Mouse (Mus musculus): ENCODE results near the gene Anxa9.
A peak's percentile ranks its signal among the peaks of the same experiment; 100 is the strongest.
"Not testable (repeated sequence)": the region's sequence is repeated elsewhere in the genome, so short reads cannot be mapped to it uniquely, and the experiment has no call there.

Gene Anxa9

DNA sequence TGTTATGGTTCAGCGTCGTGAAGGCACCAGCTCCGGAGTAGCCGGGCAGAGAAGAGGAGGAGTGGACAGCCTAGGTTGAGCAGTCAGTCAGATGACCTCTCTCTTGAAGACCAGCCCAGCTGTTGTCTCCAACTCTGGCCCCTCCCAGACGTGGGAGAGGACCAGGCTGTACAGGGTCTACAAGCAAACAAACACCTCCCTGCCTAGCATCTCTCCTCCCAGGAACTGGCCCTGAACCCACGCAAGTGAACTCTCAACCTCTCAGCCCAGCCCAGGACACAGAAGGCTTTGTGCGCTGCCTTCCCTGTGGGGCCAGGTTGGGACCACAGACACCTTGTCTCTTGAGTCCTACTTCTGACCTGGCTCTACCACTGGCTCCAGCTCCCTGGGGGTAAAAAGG, at the start of gene Anxa9:
Gene Anxa9, minus strand, starts transcription at position 77 of the 400 bp plus-strand sequence.
- DNase-seq, result no peak

GRCm38 (mm10) chr3:95355911-95356544, 49.1 kb upstream of the Anxa9 start:
- not testable (repeated sequence) for DNase-seq

GRCm38 (mm10) chr3:95349491-95349890, 42.5 kb upstream of the Anxa9 start:
- DNase-seq, result no peak

GRCm38 (mm10) chr3:95348343-95348742, 41.4 kb upstream of the Anxa9 start:
- DNase-seq, result not testable (repeated sequence)

- DNase-seq, result no peak
These were observed 39.5 kb upstream of the Anxa9 start for GRCm38 (mm10) chr3:95346454-95346853.

DNA sequence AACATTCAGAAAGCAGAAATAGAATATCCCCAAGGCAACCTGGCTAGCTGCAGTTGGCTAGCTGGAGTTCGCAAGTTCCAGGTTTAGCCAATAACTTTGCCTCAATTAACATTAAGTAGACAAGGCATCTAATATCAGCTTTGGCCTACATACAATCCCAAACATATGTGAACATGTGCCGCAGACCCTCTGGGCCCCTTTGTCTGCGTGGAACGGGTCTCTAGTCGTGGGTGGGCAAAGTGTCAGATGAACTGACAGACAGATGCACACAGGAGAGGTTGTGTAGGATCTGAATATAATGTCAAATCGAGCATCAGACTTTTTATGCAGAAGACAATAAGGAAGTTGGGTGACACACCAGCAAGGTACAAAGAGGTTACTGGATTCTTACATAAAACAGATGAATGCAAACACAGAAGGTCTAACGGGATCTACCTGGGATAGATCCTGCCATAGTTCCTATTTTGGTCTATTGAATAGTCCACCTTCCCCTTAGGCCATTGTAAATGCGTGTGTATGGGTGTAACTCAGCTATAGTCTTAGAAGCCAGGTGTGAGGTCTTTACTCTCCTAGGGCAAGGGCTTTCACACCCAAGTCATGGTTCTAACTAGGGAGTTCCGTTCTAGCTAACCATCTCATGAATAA, 36.5 kb upstream of the Anxa9 start:
- not testable (repeated sequence) for DNase-seq

DNA sequence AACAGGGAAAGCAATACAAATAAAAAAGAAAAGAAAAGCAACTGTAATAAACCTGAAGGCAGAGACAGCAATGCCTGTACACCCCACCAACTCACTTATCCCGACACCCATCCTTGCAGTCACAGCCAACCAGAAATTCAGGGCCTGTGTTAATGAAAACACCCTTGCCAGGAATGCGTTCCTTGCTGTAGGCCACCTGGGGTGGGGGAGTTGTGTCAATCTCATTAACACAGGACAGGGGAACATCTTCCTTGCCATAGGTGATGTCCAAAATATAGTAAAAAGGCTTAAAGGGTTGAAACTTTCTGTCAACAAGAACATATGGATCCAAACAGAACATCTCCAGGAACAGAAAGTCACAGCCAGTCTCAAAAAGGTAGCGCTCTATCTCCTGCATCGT, 31.3 kb upstream of the Anxa9 start:
- DNase-seq, result no peak

GRCm38 (mm10) chr3:95337345-95337744, 30.4 kb upstream of the Anxa9 start:
- no peak for DNase-seq

DNA sequence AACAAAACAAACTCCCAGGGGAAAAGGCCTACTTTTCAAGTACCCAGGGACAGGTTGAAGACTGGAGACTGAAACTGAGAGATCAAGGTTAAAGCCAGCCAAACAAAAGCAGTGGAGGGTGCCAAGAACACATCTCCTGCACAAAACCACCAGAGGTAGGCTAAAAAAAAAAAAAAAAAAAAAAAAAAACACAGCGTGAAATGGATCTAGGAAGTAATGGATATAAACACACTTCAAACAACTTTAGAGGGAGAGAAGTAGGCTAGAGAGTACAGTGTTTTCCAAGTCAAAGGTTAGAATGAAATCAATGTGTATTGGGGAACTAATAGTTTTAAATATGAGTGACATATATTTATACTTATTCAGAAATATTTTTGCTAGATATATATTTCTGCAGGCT, 24.6 kb upstream of the Anxa9 start:
- DNase-seq, result no peak

- DNase-seq, result no peak
These were observed 21.9 kb upstream of the Anxa9 start for GRCm38 (mm10) chr3:95328803-95329404.

DNA sequence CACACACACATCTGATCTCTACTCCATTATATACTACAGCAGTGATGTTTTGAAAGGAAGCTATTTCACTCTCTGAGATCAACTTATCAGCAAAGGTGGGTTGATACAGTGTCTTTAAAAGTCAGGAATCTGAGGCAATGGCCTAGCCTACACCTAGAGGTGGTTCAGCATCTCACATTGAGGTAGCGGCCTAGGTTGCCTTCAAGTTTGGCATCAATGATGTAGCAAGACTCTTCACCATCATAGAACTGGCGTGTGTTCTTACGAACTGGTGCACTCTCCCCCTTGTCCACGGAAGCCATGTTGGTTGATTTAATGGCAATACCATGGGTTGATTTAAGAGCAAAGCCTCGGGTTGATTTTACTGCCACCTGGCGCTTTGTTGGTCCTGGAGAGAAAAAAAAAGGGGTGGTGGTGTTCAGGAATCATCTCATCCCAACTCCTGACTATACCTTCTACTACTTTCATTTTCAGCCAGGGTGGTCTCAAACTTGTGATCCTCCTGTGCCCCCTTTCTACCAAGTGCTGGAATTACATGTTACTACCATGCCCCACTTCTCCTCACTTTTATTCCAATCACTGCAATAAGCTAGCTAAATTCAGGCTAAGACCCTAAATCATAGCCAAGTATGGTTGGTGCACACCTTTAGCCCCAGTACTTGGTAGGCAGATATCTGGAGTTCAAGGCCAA, 17.6 kb upstream of the Anxa9 start:
- DNase-seq, result no peak

GRCm38 (mm10) chr3:95323429-95323828, 16.5 kb upstream of the Anxa9 start:
- DNase-seq, result no peak

GRCm38 (mm10) chr3:95319701-95320625, 13.0 kb upstream of the Anxa9 start:
- DNase-seq, result no peak

DNA sequence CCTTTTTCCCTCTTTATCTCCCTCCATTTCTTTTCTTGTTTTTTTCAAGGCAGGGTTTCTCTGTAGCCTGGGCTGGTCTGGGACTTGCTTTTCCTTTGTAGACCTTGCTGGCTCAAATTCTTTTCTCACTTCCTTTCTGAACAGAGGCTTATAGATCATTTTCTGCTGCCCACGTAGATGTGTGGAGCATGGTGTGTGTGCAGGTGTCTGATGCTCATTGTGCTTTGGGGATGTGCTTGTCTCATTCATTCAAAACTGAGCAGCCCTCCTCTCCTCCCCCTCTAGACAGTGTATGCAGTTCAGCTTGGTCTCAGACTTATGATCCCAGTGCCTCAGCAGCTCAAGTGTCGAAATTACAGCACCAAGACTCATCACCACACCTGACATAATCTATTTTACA, 12.1 kb upstream of the Anxa9 start:
- DNase-seq, result no peak

GRCm38 (mm10) chr3:95318548-95318947, 11.6 kb upstream of the Anxa9 start:
- peak; percentile 66 for DNase-seq

DNA sequence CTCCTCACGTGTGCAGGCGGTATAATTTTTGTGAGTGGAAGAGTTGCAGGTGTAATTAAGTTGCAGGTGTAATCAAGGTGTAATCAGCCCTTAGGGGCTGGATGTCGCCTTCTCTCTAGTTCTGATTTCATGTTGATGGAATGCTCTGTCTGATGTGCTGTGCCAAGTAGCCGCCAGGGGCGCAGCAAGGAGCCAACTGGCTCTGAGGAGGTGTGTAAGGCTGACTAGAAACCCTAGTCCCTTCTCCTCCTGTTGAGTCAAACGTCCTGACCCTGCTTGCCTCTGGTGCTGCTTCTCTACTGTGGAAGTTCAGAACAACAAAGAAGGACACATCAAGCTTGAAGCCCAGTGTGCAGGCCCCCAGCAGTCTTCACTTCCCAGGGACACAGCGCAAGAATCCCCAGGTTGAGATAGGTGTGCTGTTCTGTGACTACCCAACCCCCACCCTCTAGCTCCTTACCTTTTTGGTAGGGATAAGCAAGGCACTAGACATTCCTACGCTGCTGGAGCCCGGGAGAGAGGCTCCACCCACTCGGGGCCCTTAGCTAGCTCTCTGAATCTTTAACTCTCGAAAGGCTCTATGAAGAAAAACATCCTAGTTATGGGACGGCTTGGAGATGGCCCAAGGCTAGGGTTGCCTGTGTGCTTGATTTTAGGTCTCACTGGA, 10.6 kb upstream of the Anxa9 start:
- DNase-seq, result peak; percentile 70

DNA sequence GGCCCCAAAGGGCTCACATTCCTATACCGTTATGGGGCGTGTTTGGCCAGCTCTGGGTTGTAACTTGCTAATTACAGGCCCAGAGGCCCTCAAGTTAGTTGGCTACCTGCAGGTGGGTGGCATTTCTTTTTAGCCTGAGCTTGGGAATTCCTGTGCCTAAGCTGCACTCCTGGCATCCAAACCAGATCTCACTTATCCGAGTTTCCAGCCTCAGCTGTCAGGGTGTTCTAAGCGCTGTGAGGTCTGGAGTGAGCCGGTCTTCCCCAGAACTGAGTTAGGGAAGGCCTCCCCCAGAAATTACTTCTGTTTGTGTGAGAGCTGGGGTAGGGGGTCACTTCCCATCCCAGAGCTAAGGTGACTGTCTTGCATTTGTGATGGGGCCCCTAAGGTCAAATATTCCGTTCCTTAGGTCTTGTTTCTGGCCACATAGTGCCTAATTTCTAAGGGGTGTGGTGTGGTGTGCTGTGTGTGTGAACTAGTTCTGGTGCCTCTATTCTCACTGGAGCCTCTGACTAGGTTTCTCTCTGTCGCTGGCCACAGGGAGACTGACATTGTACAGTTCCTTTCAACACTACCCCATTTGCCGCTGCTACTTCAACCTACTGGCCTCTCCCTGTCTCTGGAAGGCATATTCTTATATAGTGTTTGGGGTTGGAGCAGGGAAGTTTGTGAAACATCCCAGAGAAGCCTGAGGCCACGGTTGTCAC, 9.0 kb upstream of the Anxa9 start:
- no peak for DNase-seq

DNA sequence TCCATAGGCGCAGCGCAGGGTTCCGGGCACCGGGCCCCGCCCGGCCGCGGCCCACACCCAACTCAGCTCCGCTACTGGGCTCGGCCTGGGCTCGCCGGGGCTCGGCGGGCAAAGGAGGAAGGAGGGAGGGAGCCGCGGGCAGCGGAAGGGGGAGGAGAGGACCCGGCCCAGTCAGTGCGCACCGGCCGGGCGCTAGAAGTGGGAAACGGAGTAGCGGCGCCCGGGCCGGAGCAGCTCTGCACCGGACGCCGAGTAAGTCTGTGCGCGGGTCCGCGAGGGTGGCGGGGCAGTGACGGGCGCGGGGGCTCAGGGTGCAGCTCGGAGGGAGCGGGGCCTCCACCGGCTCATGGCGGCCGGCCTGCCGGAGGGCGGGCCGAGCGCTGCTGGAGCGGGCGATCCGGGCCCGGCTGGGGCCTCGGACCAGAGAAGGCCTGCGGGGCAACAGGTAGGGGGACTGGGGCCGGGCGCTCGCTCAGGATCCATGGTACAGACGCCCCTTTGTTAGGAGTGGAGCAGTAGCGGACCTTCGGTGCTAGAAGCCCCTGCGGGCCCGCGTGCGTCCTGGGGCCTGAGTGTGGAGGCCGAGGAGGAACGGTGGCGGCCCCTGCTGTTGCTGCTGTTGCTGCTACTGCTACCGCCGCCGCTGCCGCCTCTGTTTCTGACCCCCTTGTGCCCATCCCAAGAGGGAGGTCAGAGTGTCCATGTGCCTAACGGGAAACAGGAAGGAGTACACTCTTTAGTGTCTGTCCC, 8.3 kb upstream of the Anxa9 start:
- DNase-seq, result peak; percentile 95

DNA sequence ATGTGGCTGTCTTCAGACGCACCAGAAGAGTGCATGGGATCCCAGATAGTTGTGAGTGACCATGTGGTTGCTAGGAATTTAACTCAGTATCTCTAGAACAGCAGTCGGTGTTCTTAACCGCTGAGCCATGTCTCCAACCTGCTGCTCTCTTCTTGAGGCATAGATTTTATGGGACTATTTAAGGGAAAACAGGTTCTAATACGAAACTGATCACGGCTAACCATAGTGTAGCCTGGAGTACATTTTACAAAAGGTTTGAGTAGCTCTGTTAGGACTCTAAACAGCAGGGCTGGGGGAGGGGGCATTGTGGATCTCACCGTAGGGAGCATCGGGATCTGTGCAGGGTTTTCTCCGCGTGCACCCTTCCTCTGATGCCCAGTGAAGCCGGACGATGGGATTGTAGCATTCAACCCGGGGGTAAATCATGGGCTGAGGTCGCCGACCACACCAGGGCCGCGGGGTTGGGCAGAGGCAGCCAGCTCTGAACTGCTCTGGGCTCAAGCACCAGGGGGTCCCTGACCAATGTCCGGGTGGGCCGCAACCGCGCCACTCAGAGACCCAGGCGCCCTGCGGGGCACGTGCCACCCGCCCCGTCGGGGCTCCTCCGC, 7.6 kb upstream of the Anxa9 start, which contains the start of gene Cers2:
Gene Cers2, plus strand, starts transcription at position 306 of the 608 bp plus-strand sequence.
- no peak for DNase-seq

DNA sequence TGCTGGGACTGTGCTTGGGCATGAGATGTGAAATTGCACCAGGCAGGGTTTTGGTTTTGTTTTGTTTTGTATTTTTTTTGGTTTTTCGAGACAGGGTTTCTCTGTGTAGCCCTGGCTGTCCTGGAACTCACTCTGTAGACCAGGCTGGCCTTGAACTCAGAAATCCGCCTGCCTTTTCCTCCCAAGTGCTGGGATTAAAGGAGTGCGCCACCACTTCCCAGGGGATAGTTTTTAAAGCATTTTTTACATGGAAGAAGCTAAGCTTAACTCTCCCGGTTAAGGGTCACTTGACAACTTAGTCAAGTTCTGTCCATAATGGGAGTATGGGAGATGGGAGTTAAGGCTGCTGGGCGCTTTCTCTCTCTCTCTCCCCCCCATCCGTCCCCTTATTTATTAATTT, 7.1 kb upstream of the Anxa9 start:
- DNase-seq, result no peak
